26 mouse cellular contexts compared by ENCODE assay signal in the genomic region with DNA sequence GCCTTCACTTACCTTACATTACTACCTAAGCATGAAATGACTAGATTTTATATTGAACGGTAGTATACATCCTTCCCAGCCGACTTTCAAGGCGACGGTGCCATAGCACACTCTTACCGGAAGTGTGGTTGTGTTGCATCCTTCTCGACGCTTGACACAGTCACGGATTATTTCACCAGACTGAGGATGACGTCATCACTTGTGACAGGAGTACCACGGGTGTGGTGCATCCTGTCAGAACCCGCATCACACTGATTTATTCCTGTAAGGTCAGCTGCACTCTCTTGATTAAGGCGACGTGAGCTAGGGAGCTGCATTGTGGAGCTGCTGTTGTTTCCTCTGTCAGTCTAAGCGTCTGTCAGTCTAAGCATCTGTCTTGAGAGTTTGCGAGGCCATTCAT. TPM values are rescaled to one million over a fixed set of nuclear protein-coding genes. Genes with fewer than 3 reads are reported as not detected.
DNase-seq lines count a peak whose midpoint lies in the region; ATAC-seq and TF ChIP-seq lines count a peak whose summit lies in the region.
"Had no signal": no experiment of that assay in that cellular context is flagged by ENCODE, and none has a peak within 500 bp of the region (broad histone marks: within the 10 kb centered on the region; RNA-seq: fewer than 3 reads in every experiment).

No protein-coding gene starts in this region.

- H3K4me2 ChIP-seq in forebrain, embryonic 12.5 days = no peak overlapping the region
- H3K4me2 ChIP-seq in forebrain, postnatal 0 days (ENCODE audit: low read depth) = no peak overlapping the region
- H3K4me2 ChIP-seq: embryonic facial prominence, embryonic 13.5 days; forebrain, embryonic 13.5 days; hindbrain, embryonic 12.5 days; hindbrain, embryonic 15.5 days had no signal

- H3K36me3 ChIP-seq in forebrain, embryonic 12.5 days (replicated peaks) = no peaks in the 10 kb centered on the region
- H3K36me3 ChIP-seq in forebrain, postnatal 0 days (ENCODE audit: insufficient read depth) = no peaks in the 10 kb centered on the region
- H3K36me3 ChIP-seq: embryonic facial prominence, embryonic 10.5 days; embryonic facial prominence, embryonic 13.5 days; heart, embryonic 10.5 days; hindbrain, embryonic 12.5 days; hindbrain, embryonic 15.5 days had no signal

- ATAC-seq in forebrain, embryonic 12.5 days (ENCODE audit: low FRiP score) = 0 out of 2 replicates have a peak, but pooled peaks have one; percentile 18
- ATAC-seq in forebrain, postnatal 0 days = no peak
- ATAC-seq in megakaryocyte progenitor cell, adult 5-6 weeks (replicated peaks; ENCODE audit: poor library complexity) = peak; percentile 54
- ATAC-seq: activated CD4-positive, CD25-positive, alpha-beta regulatory T cell, adult 4 months; forebrain, embryonic 13.5 days; forebrain, embryonic 16.5 days; intestine, postnatal 0 days had no signal

- H3K27ac ChIP-seq in forebrain, embryonic 12.5 days = no peak overlapping the region
- no peak overlapping the region for H3K27ac ChIP-seq in forebrain, postnatal 0 days (ENCODE audit: low read depth, low read length)
- H3K27ac ChIP-seq: embryonic facial prominence, embryonic 10.5 days; embryonic facial prominence, embryonic 13.5 days; forebrain, embryonic 13.5 days; gastrocnemius, adult 2 months; heart, adult 2 months; heart, embryonic 10.5 days; hindbrain, embryonic 12.5 days; hindbrain, embryonic 15.5 days had no signal

- 65% methylated on average over 15 of the region's 15 CpGs for WGBS in forebrain, embryonic 12.5 days
- WGBS in forebrain, postnatal 0 days = 68% methylated on average over 15 of the region's 15 CpGs

- H3K9me3 ChIP-seq in forebrain, embryonic 12.5 days = no peaks in the 10 kb centered on the region
- H3K9me3 ChIP-seq in forebrain, postnatal 0 days (ENCODE audit: low read length) = no peaks in the 10 kb centered on the region
- H3K9me3 ChIP-seq: embryonic facial prominence, embryonic 10.5 days; embryonic facial prominence, embryonic 13.5 days; forebrain, embryonic 13.5 days; heart, embryonic 10.5 days; hindbrain, embryonic 12.5 days; hindbrain, embryonic 15.5 days had no signal

- H3K27me3 ChIP-seq in forebrain, embryonic 12.5 days = peaks cover 4% of the 10 kb centered on the region; the same call in 1 of the 2 replicates
- H3K27me3 ChIP-seq in forebrain, postnatal 0 days (ENCODE audit: insufficient read depth, low read length) = no peaks in the 10 kb centered on the region
- H3K27me3 ChIP-seq: embryonic facial prominence, embryonic 13.5 days; forebrain, embryonic 13.5 days; hindbrain, embryonic 15.5 days had no signal

- H3K4me1 ChIP-seq in forebrain, embryonic 12.5 days = peaks cover 27% of the 10 kb centered on the region
- H3K4me1 ChIP-seq in forebrain, postnatal 0 days (ENCODE audit: insufficient read depth) = peaks cover under 1% of the 10 kb centered on the region; the same call in 1 of the 2 replicates

- H3K4me3 ChIP-seq in forebrain, embryonic 12.5 days (replicated peaks) = no peak overlapping the region
- no peak overlapping the region for H3K4me3 ChIP-seq in forebrain, postnatal 0 days (ENCODE audit: low read depth, low read length)
- H3K4me3 ChIP-seq: embryonic facial prominence, embryonic 10.5 days; embryonic facial prominence, embryonic 13.5 days; erythroblast, embryonic 14.5 days; forebrain, embryonic 13.5 days; gastrocnemius, adult 2 months; heart, adult 2 months; heart, embryonic 10.5 days; hindbrain, embryonic 12.5 days; hindbrain, embryonic 15.5 days had no signal

- TF ChIP-seq CTCF in forebrain, postnatal 0 days (IDR thresholded peaks at IDR 0.05; ENCODE audit: low read depth) = no peak

- no peak overlapping the region for H3K9ac ChIP-seq in forebrain, embryonic 12.5 days
- H3K9ac ChIP-seq in forebrain, postnatal 0 days = no peak overlapping the region
- H3K9ac ChIP-seq: embryonic facial prominence, embryonic 13.5 days; forebrain, embryonic 13.5 days; hindbrain, embryonic 12.5 days; hindbrain, embryonic 15.5 days had no signal

- no peak for DNase-seq in forebrain, postnatal 0 days
- DNase-seq in 416B (ENCODE audit: low read depth) (peak; percentile 28), ES-CJ7 (ENCODE audit: low read depth, low spot score) (peak; percentile 11)
- DNase-seq in adrenal gland, adult 8-10 months = no peak
- no peak for DNase-seq in layer of hippocampus, postnatal 36 days
- DNase-seq: adrenal gland, postnatal 10 days; adrenal gland, postnatal 36 days; cerebellum, adult 18-20 months; cerebellum, adult 9-10 months; cerebellum, postnatal 25 days; embryo, embryonic 11 days; gastrocnemius, adult 2 months; gastrocnemius, postnatal 14 days; heart, adult 2 months had no signal

RNA-seq across cellular contexts. Expression of gene Ldlrad3, which starts 40.1 kb away (rescaled TPM):
- polyA plus RNA-seq in forebrain, embryonic 12.5 days (2016; fragmentation: Nextera tagmentation; extraction: Ambion mirVana) = 56.7 and 56.8 TPM in 2 replicates
- total RNA-seq in forebrain, postnatal 0 days (2014; rRNA removed) = 20.9 and 23.4 TPM in 2 replicates
- polyA plus RNA-seq in forebrain, postnatal 0 days (2015; fragmentation: Nextera tagmentation; extraction: Ambion mirVana) = 14.5 and 20.9 TPM in 2 replicates
- 26.4 and 27.0 TPM in 2 replicates for total RNA-seq in megakaryocyte progenitor cell, adult 5-6 weeks (2015)
- 20.7 and 21.0 TPM in 2 replicates for total RNA-seq in megakaryocyte progenitor cell, adult 5-6 weeks (2017)
- total RNA-seq in adrenal gland, adult 8-10 months (2022) = 1 to 10 TPM; 6.3 to 7.4 (median 7.0) TPM
- 1 to 10 TPM; 9.3 to 9.4 TPM for total RNA-seq in layer of hippocampus, postnatal 36 days (2021)
- polyA plus RNA-seq: erythroblast, embryonic 14.5 days had no signal

Comparison
In these comparisons a context has a peak if more than half of its experiments do, and no peak if none do; other contexts are left out.
1. DNase-seq: peak in 416B (single experiment) and ES-CJ7 (single experiment); none in forebrain, postnatal 0 days (single experiment), adrenal gland, adult 8-10 months (single experiment) and layer of hippocampus, postnatal 36 days (0 of 2).